Mouse (Mus musculus) layer of hippocampus, postnatal 36 days (tissue): ENCODE results near the gene 4933434E20Rik. TPM values are rescaled to one million over a fixed set of nuclear protein-coding genes. Genes with fewer than 3 reads are reported as not detected.

Source experiments
- DNase-seq, 2 experiments: peaks; one replicate each; pipeline ENCODE4 v3.0.0; 2022
- microRNA-seq, 2 experiments: library from miRNA; unstranded; fragments of <30 nt; microRNA quantifications; one replicate each; pipeline ENCODE4 v1.2.0; 2021
- total RNA-seq, 2 experiments: library from RNA; stranded (reverse); gene quantifications; 2 replicates each; pipeline ENCODE4 v1.2.3; 2021

Gene 4933434E20Rik
- total RNA-seq, 2 experiments from 2014 or later = 90.6 to 95.5 TPM

- no peak for DNase-seq
These were observed 30.2 kb downstream of the 4933434E20Rik start for GRCm38 (mm10) chr3:90081365-90082240.

GRCm38 (mm10) chr3:90083034-90083433 is 31.6 kb downstream of the 4933434E20Rik start:
- peak in 1 of 2 experiments; percentile 10 for DNase-seq

- DNase-seq = peak; percentile 48 to 56
These were observed 32.4 kb downstream of the 4933434E20Rik start for GRCm38 (mm10) chr3:90083698-90084324.

- peak in 1 of 2 experiments; percentile 9 for DNase-seq
These were observed 33.4 kb downstream of the 4933434E20Rik start for GRCm38 (mm10) chr3:90084790-90085189.

GRCm38 (mm10) chr3:90085281-90085680 is 33.8 kb downstream of the 4933434E20Rik start:
- no peak for DNase-seq

- DNase-seq = no peak
These were observed 34.6 kb downstream of the 4933434E20Rik start for GRCm38 (mm10) chr3:90086068-90086467.

GRCm38 (mm10) chr3:90088617-90089016 is 37.2 kb downstream of the 4933434E20Rik start:
- no peak for DNase-seq

- no peak for DNase-seq
These were observed 39.5 kb downstream of the 4933434E20Rik start for GRCm38 (mm10) chr3:90090892-90091291.

GRCm38 (mm10) chr3:90094453-90094852 is 43.0 kb downstream of the 4933434E20Rik start:
- no peak for DNase-seq

GRCm38 (mm10) chr3:90097928-90098327 is 46.5 kb downstream of the 4933434E20Rik start:
- peak in 1 of 2 experiments; percentile 9 for DNase-seq

- DNase-seq = no peak
These were observed 49.6 kb downstream of the 4933434E20Rik start for GRCm38 (mm10) chr3:90101010-90101409.

- no peak for DNase-seq
These were observed 50.2 kb downstream of the 4933434E20Rik start for GRCm38 (mm10) chr3:90101673-90102072.

- no peak for DNase-seq
These were observed 50.8 kb downstream of the 4933434E20Rik start for GRCm38 (mm10) chr3:90102239-90102638.

- DNase-seq = no peak
These were observed 51.7 kb downstream of the 4933434E20Rik start for GRCm38 (mm10) chr3:90103176-90103575.

- DNase-seq = no peak
These were observed 52.5 kb downstream of the 4933434E20Rik start, which contains the start of gene Nup210l for GRCm38 (mm10) chr3:90103938-90104337. Nup210l (plus strand) TSS chr3:90104132.

- DNase-seq = no peak
These were observed 60.3 kb downstream of the 4933434E20Rik start for GRCm38 (mm10) chr3:90111706-90112105.

- no peak for DNase-seq
These were observed 62.9 kb downstream of the 4933434E20Rik start for GRCm38 (mm10) chr3:90114342-90114741.

GRCm38 (mm10) chr3:90115526-90115925 is 64.1 kb downstream of the 4933434E20Rik start:
- no peak for DNase-seq

Small RNA genes within 50 kb of the gene (microRNA-seq; reads per million reads assigned to microRNA genes)
- 6.6 to 7.0 reads per million in 2 experiments for gene Mir190b
- 0.60 to 0.63 reads per million in 2 experiments for gene Mir7669

Other genes starting within 250 kb of the 4933434E20Rik start
- 1 to 10 TPM; 2.4 to 2.9 TPM for gene She, start 220.3 kb upstream of the 4933434E20Rik start, total RNA-seq
- gene Il6ra, start 138.4 kb upstream of the 4933434E20Rik start, total RNA-seq = 1 to 10 TPM; 6.3 to 7.7 TPM
- 10 to 100 TPM; 82.7 to 86.9 TPM for gene Atp8b2, start 88.1 kb upstream of the 4933434E20Rik start, total RNA-seq
- gene Hax1, start 52.9 kb upstream of the 4933434E20Rik start, total RNA-seq = 10 to 100 TPM; 97.5 to 98.2 TPM
- gene Ubap2l, start 992 bp downstream of the 4933434E20Rik start, total RNA-seq = 100 to 1,000 TPM; 149 to 181 TPM
- gene Tpm3, start 21.0 kb downstream of the 4933434E20Rik start, total RNA-seq = 100 to 1,000 TPM; 181 to 182 TPM
- gene Nup210l, start 52.5 kb downstream of the 4933434E20Rik start, total RNA-seq = under 1 TPM; 0.38 to 0.45 TPM
- 100 to 1,000 TPM; 928 to 941 TPM for gene Rps27, start 162.0 kb downstream of the 4933434E20Rik start, total RNA-seq
- 1 to 10 TPM; 8.9 to 9.8 TPM for gene Rab13, start 162.1 kb downstream of the 4933434E20Rik start, total RNA-seq
- 10 to 100 TPM; 46.0 to 47.2 TPM for gene Jtb, start 180.0 kb downstream of the 4933434E20Rik start, total RNA-seq
- gene Creb3l4, start 191.9 kb downstream of the 4933434E20Rik start, total RNA-seq = under 1 TPM in 1 of 2 experiments, not detected in 1; 0.40 TPM
- 10 to 100 TPM; 44.9 to 47.2 TPM for gene Slc39a1, start 196.5 kb downstream of the 4933434E20Rik start, total RNA-seq
- gene Crtc2, start 202.5 kb downstream of the 4933434E20Rik start, total RNA-seq = 10 to 100 TPM; 34.5 to 41.3 TPM
- 10 to 100 TPM; 30.5 to 31.8 TPM for gene Dennd4b, start 213.5 kb downstream of the 4933434E20Rik start, total RNA-seq
- gene Gatad2b, start 241.5 kb downstream of the 4933434E20Rik start, total RNA-seq = 100 to 1,000 TPM in 1 of 2 experiments, 10 to 100 TPM in 1; 95.2 to 109 TPM